Mouse (Mus musculus) heart, postnatal 25 days (tissue): ENCODE data around the gene Tm9sf4. TPM values are rescaled to one million over a fixed set of nuclear protein-coding genes. Genes with fewer than 3 reads are reported as not detected.

Experiments
- DNase-seq: peaks from one replicate; pipeline ENCODE4 v3.0.0; 2022; ENCODE audit warnings: low spot score
- intact Hi-C: fragments of 180-260 bp; cut with DNase I; formaldehyde crosslinking; loops from one replicate; pipeline ENCODE4 v1.15.1; 2025
- total RNA-seq, 2 experiments: library from RNA; stranded (reverse); gene quantifications; 2 replicates each; pipeline ENCODE4 v1.2.3; 2021

Gene Tm9sf4
- total RNA-seq, 2 experiments from 2014 or later = 47.5 to 51.3 TPM

DNA sequence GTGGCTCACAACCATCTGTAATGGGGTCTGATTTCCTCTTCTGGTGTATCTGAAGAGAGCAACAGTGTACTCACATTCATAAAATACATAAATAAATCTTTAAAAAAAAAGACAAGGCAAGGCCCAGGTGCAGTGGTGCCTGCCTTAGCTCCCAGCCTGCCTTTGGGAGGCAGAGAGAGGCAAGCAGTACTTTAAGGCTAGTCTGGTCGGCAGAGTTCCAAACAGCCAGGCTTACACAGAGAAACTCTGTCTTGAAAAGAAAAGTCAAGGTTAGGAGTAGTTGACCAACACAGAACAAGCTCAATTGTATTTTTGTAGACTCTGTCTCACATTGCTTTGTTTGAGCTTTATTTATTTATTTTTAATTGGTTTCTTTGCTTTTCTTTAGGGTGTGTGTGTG lies 41.7 kb downstream of the Tm9sf4 start:
- intact Hi-C loops = no loop called here
- no peak for DNase-seq

DNA sequence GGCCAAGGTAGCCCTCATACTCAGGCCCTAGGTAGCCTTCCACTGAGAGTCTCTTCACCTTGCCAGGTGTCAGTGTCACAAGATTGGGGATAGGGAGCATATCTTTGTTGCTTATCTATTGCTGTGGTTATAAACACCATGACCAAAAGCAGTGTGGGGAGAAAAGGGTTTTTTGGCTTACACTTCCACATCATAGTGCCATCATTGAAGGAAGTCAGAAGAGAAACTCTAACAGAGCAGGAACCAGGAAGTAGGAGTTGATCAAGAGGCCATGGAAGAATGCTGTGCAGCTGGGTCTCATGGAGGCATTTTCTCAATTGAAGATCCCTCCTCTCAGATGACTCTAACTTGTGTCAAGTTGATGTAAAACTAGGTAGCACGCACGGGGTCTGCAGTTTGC lies 47.0 kb downstream of the Tm9sf4 start:
- DNase-seq = no peak
- intact Hi-C loops = no loop called here

DNA sequence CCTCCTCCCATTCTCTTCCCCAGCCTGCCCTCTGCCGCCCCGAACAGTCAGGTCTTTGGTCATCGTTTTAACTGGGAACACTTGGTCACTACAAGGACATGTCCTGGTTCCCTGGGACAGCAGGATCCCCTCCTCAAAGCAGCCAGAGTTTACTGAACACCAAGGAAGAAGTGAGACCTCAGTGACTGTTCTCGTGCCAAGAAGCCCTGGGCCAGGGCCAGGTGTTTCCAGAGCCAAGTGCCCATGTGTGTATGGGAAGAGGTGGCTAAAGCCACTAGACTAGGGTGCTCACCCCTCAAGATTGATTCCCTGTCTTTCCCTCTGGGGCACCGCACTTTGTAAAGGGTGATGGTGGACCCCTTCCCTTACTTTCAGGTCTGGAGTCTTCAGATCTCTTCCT lies 48.2 kb downstream of the Tm9sf4 start:
- intact Hi-C loops = no loop called here
- DNase-seq = no peak

DNA sequence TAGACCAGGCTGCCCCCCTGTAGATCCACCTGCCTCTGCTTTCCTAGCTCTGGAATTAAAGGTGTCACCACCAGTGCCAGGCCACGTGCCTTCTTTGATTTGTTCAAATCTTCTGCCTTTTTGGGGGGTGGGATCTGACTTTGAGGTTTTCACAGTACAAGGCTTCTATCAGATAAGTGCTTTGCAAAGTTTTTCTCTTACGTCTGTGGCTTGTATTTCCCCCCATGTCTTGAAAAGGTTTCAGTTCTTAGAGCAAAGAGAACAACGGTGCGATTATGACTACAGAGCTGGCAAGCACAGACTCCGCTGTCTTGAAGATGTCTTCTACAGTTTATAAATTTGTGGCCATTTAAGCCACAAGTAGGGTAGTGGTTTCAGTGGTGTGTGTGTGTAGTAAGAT lies 50.3 kb downstream of the Tm9sf4 start:
- no peak for DNase-seq

DNA sequence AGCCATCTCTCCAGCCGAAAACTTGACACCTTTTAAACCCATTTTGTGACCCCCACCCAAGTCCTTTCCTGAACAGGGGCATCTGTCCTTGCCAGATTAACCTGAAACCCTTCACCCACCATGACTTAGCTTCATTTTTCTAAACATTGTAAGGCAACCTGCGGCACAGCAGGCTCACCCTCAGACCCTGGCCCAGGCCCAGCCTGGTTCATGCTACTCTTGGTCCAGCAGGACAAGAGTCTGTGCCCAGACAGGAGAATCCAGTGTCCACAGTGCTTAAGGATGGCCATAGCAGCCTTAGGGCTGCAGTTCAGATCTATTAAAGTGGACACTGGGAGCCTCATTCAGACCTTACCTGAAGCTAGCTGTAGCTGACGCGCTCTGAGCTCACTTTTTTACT lies 52.2 kb downstream of the Tm9sf4 start:
- intact Hi-C loops = no loop called here
- DNase-seq = no peak

More for the DNA sequence above, 50.3 kb downstream of the Tm9sf4 start:
- intact Hi-C loops = no loop called here

DNA sequence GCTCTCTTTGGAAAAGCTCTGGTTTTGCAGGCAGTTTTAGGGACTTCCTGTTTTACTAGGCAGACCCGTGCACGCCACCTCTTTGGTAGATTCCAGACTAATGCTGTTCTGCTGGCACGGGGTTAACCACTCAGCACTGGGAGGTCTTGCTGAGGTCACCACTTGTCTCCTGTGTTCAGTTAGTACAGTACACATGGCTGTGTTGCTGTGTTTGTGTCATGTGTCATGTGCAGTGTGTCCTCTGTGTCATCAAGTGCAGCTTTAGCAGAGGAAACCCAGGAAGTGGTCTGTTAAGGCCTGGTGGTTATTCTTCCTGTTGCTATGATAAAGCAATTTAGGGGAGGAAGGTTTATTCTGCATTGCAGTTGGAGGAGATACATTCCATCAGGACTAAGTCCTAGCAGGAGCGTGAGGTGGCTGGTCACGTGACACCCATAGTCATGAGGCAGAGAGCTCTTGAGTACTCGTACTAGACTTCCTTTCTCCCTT lies 53.7 kb downstream of the Tm9sf4 start:
- intact Hi-C loops = no loop called here
- DNase-seq = no peak

DNA sequence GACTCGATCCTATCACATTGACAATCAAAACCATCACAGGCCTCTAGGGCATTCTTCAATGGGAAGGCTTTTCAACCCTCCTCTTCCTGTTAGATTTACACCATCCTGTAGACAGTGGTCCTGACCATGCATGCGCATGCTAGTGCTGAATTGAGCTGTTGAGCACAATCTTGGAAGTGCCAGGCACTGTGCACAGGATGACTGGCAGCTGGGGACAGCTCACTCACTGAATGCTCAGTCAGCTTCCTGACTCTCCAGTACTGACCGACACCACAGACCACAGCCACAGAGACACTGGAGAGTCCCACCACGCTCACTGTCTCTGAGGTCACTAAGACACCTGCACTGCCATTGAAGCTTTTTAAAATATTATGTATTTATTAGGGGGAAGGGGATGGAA lies 54.3 kb downstream of the Tm9sf4 start:
- no peak for DNase-seq
- intact Hi-C loops = no loop called here

DNA sequence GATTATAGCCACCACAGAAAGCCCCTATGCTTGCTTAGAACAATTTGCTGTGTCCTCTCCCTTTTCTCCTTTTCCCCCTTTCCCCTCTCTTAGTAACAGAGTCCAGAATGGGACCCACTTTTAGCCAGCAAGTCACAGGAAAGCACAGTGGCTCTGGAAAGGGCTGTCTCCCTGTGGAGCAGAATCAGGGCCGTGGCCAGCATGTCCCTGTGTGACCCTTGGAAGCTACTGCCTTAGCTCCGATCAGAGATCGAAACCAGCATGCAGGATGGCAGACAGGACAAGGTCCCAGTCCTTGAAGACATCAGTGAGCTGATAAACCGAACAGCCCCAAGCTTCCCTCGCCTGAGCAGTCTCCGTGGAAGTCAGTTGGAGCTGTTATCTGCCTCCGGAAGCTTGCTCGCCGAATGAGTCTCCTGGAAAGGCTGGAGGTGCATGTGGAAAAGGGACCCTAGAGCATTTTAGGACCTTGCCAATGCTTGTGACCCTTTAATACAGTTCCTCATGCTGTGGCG lies 56.8 kb downstream of the Tm9sf4 start:
- no peak for DNase-seq
- intact Hi-C loops = no loop called here

DNA sequence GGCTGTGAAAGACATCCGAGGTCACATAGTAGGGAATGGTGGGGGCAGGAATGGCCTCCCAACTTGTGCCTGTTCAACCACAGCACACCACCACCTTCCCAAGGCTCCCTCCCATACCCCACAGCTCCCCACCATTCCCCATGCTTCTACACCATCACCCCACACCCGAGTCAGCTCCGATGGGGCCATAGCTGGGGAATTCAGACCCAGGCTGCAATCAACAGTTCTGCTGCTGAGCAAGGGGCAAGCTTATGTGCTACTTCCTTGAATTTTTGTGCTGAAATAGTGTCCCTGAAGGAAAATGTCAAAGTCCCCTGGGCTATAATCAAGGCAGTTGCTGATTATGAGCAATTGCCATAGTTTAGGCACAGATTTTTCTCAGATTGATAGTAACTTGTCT lies 57.4 kb downstream of the Tm9sf4 start:
- intact Hi-C loops = no loop called here
- no peak for DNase-seq

DNA sequence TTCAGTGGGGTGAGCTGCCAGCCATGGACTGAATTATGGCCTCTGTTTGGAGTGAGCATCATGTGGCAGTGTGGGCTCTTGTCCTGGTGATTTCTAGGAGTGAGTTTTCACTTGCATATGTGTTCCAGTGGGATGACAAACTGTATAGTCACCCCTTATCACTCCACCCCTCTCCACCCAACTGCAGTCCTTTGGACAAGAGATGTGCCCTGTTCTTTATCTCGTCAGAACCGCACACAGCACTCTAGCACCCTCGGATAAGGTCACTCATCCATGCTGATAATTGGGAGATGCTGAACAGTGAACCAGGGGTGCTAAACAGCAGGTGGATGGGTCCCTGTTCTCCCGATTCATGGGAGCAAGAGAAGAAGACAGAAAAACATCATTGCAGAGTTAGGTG lies 60.5 kb downstream of the Tm9sf4 start:
- DNase-seq = no peak
- intact Hi-C loops = no loop called here

DNA sequence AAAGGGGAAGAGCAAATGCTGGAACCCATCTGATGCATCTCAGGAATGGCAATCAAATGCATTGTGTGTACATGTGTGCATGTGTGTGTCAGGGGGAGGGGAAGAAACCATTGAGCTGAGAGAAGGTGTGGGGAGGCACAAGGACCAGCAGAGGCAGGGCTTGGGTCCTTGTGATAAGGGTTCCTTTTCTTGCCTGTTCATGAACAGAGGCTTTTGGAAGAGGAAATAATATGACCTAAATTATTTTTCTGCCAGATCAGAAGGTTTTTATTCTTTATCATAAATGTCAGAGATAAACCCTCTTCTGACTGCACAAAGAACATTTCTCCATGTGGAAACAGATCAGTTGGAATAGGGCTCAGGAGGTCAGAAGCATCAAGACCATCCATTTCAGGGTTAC lies 61.0 kb downstream of the Tm9sf4 start:
- intact Hi-C loops = no loop called here
- no peak for DNase-seq

DNA sequence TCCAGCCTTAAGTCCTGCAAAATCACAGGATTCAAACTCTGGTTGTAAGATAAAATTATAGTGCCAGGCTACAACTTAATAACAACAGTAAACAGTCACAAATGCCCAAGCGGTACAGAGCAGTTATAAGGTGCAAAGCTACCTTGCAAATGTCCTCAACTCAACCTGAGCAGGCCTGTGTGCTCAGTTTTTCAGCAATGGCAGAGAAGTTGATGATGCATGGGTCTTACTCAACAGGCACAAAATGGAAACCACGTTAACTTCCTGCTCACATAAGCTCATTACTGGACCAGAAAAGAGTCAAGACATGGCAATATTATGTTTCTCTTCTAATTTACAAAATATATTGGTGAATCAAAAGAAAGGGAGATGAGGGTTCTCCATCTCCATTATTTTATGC lies 61.5 kb downstream of the Tm9sf4 start:
- DNase-seq = no peak

DNA sequence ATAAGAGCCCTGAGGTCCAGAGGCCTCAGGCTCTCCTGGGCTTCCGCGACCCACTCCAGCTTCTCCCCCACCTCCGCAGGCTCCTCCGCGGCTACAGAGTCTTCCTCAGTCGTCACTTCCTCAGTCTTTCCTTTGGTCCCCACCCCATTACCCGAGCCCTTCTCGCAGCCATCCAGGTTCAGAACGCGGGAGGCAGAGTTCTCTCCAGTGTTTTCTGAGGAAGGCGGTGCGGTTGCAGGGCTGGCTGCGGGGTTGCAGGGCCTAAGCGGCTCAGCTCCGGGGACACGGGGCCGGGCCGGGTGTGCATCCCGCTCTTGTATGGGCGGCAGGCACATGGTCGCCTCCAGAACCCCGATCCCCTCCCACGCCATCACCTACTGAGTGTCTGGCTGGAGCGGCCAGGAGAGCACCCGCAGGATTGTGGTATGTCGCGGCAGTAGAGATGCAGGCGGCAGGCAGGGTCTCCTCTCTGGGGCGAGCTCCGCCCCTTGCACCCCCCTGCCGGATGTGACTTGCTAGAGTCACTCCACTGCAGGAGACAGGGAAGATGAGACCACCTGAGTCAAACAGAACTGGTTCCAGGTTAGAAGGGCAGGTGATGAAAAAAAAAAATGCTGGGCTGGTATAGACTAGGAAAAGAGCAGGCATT lies 64.0 kb downstream of the Tm9sf4 start, which contains the start of gene Tspyl3:
Gene Tspyl3 (minus strand): TSS at position 496 of the 649 bp plus-strand sequence.
- intact Hi-C loops = no loop called here
- DNase-seq = peak; percentile 13

More for the DNA sequence above, 61.5 kb downstream of the Tm9sf4 start:
- intact Hi-C loops = no loop called here

DNA sequence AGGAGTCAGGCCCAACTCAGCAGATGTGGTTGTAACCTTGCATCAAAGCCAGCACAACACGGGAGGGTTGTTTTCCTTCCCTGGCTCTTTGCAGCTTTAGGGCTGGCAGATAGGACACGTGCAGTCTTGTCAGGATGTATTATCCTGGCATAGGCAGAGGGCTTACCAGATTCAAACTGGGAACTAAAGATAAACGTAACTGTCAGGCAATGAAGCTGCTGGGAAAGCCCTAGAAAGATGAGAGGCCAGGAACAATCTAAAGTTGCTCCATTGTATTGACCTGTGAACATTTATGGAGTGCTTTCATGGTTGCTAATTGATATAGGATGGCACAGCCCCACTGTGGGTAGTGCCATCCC lies 64.5 kb downstream of the Tm9sf4 start:
- no peak for DNase-seq
- intact Hi-C loops = no loop called here

DNA sequence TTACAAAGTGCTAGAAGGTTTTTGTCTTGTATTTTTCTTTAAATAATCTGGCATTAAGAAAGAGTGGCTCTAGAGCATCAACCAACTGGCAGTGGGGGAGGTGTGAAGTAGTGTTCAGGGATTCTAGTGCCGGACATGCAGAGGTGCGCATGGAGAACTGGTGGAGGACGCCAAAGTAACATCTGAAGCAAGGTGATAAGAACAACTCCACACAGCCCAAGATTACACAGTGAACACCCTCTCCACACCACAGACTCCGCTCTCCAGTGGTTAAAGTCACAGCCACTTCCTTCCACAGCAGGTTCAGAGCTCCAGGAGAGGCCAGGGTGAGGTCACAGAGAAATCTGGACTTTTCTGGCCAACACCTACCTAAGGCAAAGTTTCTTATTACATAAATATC lies 66.9 kb downstream of the Tm9sf4 start:
- DNase-seq = no peak
- intact Hi-C loops = no loop called here

DNA sequence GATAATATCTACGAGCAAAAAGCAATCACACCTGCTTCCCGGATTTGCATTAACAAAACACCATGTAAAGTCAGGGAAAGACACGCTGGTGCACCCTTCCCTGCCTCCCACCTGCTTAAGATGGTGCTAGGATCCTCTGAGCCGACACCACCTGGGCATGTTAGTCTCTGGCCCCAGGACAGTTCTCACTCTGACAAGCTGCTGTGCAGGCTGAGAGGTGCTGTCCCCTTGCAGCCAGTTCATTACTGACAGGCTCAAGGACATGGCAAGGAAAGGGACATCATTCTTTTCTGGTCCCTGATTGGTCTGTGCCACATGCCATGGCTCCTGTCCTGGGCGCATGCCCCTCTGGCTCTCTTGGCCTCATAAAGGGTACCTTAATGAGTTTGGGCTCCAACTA lies 67.4 kb downstream of the Tm9sf4 start:
- DNase-seq = no peak
- intact Hi-C loops = no loop called here

DNA sequence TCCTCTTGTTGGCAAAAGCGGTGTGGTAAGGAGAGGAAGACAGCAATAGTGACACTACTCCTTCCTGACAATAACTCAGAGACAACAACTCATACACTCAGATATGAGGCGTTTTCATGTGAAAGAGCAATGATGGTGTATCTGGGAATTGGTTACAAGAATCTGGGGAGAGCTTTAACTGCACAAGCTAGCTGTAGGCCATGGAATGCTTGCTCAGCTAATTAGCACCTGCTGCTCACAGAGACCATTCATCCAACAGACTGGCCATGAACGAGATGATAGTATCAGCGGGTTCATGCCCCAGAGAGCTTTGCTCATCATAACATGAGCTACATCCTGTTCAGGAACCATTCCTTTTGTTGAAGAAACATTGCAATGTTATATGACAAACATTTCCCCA lies 76.1 kb downstream of the Tm9sf4 start:
- intact Hi-C loops = no loop called here
- DNase-seq = no peak

DNA sequence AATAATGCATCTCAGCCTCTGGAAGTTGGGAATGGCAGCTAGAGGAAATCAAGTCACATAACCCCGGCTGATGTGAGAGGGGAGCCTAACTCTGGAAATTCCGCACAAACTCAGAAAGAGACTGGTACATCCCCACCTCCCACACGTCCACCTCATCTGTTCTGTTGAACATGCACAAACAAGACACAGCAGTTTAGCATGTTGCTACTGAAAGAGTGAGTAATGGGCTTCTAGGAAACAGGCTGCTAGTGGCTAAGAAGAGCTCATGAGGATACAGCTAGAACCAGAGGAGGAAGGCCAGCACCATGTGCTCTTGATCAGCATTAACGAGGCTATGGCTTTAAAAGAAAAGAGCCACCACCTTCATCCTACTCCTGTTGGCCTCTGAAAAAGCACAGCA lies 76.8 kb downstream of the Tm9sf4 start:
- intact Hi-C loops = loop anchor here (2.0 kb wide), 1 partner anchor 53 kb away; the partner anchor contains the start of gene Kif3b
- DNase-seq = no peak

DNA sequence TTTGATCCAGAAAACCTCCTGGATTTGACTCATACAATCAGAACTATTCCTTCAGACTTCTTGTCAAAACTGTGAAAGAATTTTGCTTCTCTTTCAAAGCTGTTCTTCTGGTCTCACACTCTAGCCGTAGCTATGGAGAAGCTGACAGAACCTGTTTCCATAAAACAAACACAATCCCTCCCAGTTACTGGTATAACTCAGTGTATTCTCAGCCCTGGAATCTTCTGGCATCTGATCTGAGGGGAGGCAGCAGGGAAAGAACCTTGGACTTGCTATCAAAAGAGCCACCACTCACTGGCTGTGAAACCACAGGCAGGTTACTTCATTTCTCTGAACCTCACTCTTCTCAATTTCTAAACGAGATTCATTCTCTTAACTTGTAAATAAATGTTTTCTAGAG lies 77.3 kb downstream of the Tm9sf4 start:
- DNase-seq = no peak
- intact Hi-C loops = loop anchor here (2.0 kb wide), 1 partner anchor 52 kb away; the partner anchor contains the start of gene Kif3b

DNA sequence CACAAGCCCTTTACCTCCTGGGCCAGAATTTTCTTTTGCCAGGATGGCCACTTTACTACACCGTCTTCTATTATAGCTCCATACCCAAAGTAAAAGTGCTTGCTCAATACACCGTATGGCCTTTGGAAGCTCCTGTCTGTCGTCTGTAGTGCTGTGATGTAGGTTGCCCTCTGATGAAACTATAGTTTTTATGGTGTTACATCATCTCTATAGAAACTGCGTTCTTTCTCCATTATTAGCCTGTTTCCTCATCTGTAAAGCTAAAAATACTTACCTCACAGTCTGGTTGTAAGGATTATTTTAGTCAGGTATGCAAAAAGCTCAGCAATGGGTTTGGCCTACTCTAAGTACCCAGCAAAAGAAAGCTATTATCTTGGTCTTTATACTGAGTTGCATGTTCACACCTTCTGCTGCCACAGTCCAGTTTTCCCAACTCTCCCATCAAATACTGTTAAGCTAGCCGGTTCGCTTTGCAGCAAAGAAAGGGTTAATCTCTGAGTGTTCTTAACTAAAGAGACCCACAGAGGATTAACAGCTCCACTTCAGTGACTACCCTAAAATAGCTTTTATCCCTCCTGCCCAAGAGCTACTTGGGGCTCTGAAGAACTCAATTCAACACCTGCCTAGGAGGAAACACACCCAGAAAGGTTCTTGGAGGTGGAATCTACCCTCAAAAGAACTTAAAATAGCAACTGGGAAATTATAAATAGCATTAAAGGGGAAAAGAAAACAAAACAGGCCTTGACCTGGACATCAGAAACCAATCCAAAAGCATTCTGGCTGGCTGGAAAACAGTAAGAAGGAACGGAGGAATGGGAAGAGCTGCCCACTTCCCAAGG lies 78.1 kb downstream of the Tm9sf4 start:
- no peak for DNase-seq
- intact Hi-C loops = loop anchor here (2.0 kb wide), 1 partner anchor 52 kb away; the partner anchor contains the start of gene Kif3b
